Mouse (Mus musculus): ENCODE data around the gene Srrm2.

Gene Srrm2

GRCm38 (mm10) chr17:23857193-23857592 lies 66.9 kb downstream of the Srrm2 start:
- DNase-seq (ENCODE audit: low spot score in 2 of 2): no peak

- DNase-seq (ENCODE audit: low spot score in 2 of 2): no peak
Measured at GRCm38 (mm10) chr17:23857913-23858312, 67.6 kb downstream of the Srrm2 start.

DNA sequence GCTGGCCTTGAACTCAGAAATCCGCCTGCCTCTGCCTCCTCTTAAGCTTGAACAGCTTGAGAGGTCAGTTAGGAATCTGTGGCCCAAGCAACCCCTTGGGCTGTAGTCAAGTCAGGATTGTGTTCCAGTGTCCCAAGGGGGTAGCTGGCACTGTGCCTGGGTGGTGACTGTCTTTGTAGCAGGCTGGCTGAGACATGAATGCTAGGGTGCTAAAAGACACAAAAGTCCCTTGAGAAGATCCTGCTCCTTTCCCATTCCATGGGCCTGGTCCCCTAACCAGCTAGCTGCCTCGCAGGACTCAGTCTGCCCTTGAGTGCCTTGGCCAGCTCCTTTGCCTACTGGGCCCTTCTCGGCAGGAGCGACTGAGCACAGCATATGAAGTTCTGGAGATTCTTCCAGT lies 72.6 kb downstream of the Srrm2 start:
- DNase-seq (ENCODE audit: low spot score in 2 of 2): no peak

- no peak for DNase-seq (ENCODE audit: low spot score in 2 of 2)
Measured at GRCm38 (mm10) chr17:23867756-23868155, 77.4 kb downstream of the Srrm2 start, which contains the start of gene Prss21. Gene Prss21, plus strand, starts transcription at chr17:23868056.

GRCm38 (mm10) chr17:23868513-23868912 lies 78.2 kb downstream of the Srrm2 start:
- DNase-seq (ENCODE audit: low spot score in 2 of 2): no peak
